Mouse (Mus musculus): ENCODE measurements around the gene Setdb1. TPM values are rescaled to one million over a fixed set of nuclear protein-coding genes. Genes with fewer than 3 reads are reported as not detected.

Setdb1 gene
- total RNA-seq, 2 experiments from 2014 or later = 25.9 to 29.7 TPM

Other genes starting within 250 kb of the Setdb1 start
- 10 to 100 TPM; 56.1 to 63.3 TPM for gene Vps72, start 246.2 kb downstream of the Setdb1 start, total RNA-seq (2021)
- 1 to 10 TPM in 1 of 2 experiments, under 1 TPM in 1; 0.66 to 1.4 TPM for gene Tmod4, start 232.7 kb downstream of the Setdb1 start, total RNA-seq (2021)
- 10 to 100 TPM; 33.8 to 35.4 TPM for gene Scnm1, start 223.2 kb downstream of the Setdb1 start, total RNA-seq (2021)
- gene Lysmd1, start 223.1 kb downstream of the Setdb1 start, total RNA-seq (2021) = 1 to 10 TPM; 8.3 to 9.7 TPM
- 1 to 10 TPM; 1.8 to 2.1 TPM for gene Tnfaip8l2, start 214.8 kb downstream of the Setdb1 start, total RNA-seq (2021)
- 1 to 10 TPM; 2.3 to 3.7 TPM for gene Sema6c, start 196.7 kb downstream of the Setdb1 start, total RNA-seq (2021)
- gene Gabpb2, start 139.3 kb downstream of the Setdb1 start, total RNA-seq (2021) = 10 to 100 TPM; 21.3 to 22.6 TPM
- 10 to 100 TPM; 86.9 to 94.8 TPM for gene Cdc42se1, start 128.5 kb downstream of the Setdb1 start, total RNA-seq (2021)
- gene Mllt11, start 125.0 kb downstream of the Setdb1 start, total RNA-seq (2021) = 10 to 100 TPM in 1 of 2 experiments, 1 to 10 TPM in 1; 6.9 to 10.9 TPM
- gene Gm128, start 115.6 kb downstream of the Setdb1 start, total RNA-seq (2021) = under 1 TPM; 0.17 to 0.26 TPM
- under 1 TPM in 1 of 2 experiments, not detected in 1; 0.89 TPM for gene Bnipl, start 106.0 kb downstream of the Setdb1 start, total RNA-seq (2021)
- 100 to 1,000 TPM; 120 to 147 TPM for gene Mindy1, start 75.9 kb downstream of the Setdb1 start, total RNA-seq (2021)
- gene Prune1, start 75.1 kb downstream of the Setdb1 start, total RNA-seq (2021) = 10 to 100 TPM; 25.1 to 33.3 TPM
- 1 to 10 TPM; 1.1 to 3.3 TPM for gene Anxa9, start 50.0 kb downstream of the Setdb1 start, total RNA-seq (2021)
- 100 to 1,000 TPM; 239 to 254 TPM for gene Cers2, start 42.4 kb downstream of the Setdb1 start, total RNA-seq (2021)
- gene 4930558C23Rik, start 45.6 kb upstream of the Setdb1 start, total RNA-seq (2021) = not detected
- 10 to 100 TPM; 63.5 to 68.0 TPM for gene Arnt, start 77.2 kb upstream of the Setdb1 start, total RNA-seq (2021)
- gene Ctsk, start 142.1 kb upstream of the Setdb1 start, total RNA-seq (2021) = 1 to 10 TPM; 7.2 to 9.0 TPM
- gene Ctss, start 169.6 kb upstream of the Setdb1 start, total RNA-seq (2021) = 10 to 100 TPM; 35.2 to 65.5 TPM
- gene Hormad1, start 202.5 kb upstream of the Setdb1 start, total RNA-seq (2021) = not detected
- gene Golph3l, start 231.7 kb upstream of the Setdb1 start, total RNA-seq (2021) = 10 to 100 TPM; 40.6 to 53.7 TPM